Mouse (Mus musculus) adrenal gland (tissue): ENCODE results near the gene Poc1a.

Experiments
- intact Hi-C: fragments of 180-260 bp; cut with DNase I; formaldehyde crosslinking; loops from one replicate; pipeline ENCODE4 v1.15.1; 2025

Poc1a gene

GRCm38 (mm10) chr9:106394649-106395602 is 114.1 kb downstream of the Poc1a start:
- intact Hi-C loops, result no loop called here

- intact Hi-C loops, result no loop called here
Observed at GRCm38 (mm10) chr9:106397733-106398132, 116.9 kb downstream of the Poc1a start.

GRCm38 (mm10) chr9:106398667-106399311 is 117.9 kb downstream of the Poc1a start:
- intact Hi-C loops, result no loop called here

GRCm38 (mm10) chr9:106399808-106400207 is 118.9 kb downstream of the Poc1a start:
- intact Hi-C loops, result no loop called here
